Mouse (Mus musculus) forebrain, embryonic 11.5 days (tissue): ENCODE data around the gene Yif1a. TPM values are rescaled to one million over a fixed set of nuclear protein-coding genes. Genes with fewer than 3 reads are reported as not detected.

Experiments
- ATAC-seq: fragments of 200-750 bp; cut with Nextera tagmentation; replicated peaks from 2 replicates; pipeline ENCODE4 v1.8.0; 2017; ENCODE audit warnings: moderate TSS enrichment; ENCODE audit not compliant: low FRiP score
- DNase-seq: peaks from one replicate; pipeline ENCODE4 v3.0.0-alpha.2; 2017; ENCODE audit warnings: low spot score
- H3K27ac ChIP-seq: fragments of 300-500 bp; sonication (generic); 2 replicates; pipeline ENCODE4 v1.5.1; 2014; ENCODE audit warnings: low read depth, low read length
- H3K27me3 ChIP-seq: fragments of 300-500 bp; sonication (generic); 2 replicates; pipeline ENCODE4 v1.6.1; 2014; ENCODE audit warnings: mild to moderate bottlenecking, low read length, mixed read lengths; ENCODE audit not compliant: control insufficient read depth, insufficient read depth
- H3K36me3 ChIP-seq: fragments of 300-500 bp; sonication (generic); 2 replicates; pipeline ENCODE4 v1.6.1; 2014; ENCODE audit warnings: mild to moderate bottlenecking, low read length, moderate library complexity, mixed read lengths; ENCODE audit not compliant: control insufficient read depth, insufficient read depth
- H3K4me1 ChIP-seq: fragments of 300-500 bp; sonication (generic); replicated peaks from 2 replicates; pipeline ENCODE4 v1.6.1; 2014; ENCODE audit warnings: low read length, mixed read lengths; ENCODE audit not compliant: control insufficient read depth, insufficient read depth
- H3K4me2 ChIP-seq: fragments of 300-500 bp; sonication (generic); 2 replicates; pipeline ENCODE4 v1.6.1; 2014; ENCODE audit warnings: low read depth, mild to moderate bottlenecking, low read length, moderate library complexity, mixed read lengths; ENCODE audit not compliant: severe bottlenecking
- H3K4me3 ChIP-seq: fragments of 300-500 bp; sonication (generic); 2 replicates; pipeline ENCODE4 v1.5.1; 2014; ENCODE audit warnings: low read depth, low read length
- H3K9ac ChIP-seq: fragments of 300-500 bp; sonication (generic); 2 replicates; pipeline ENCODE4 v1.6.1; 2014; ENCODE audit warnings: low read length
- H3K9me3 ChIP-seq: fragments of 300-500 bp; sonication (generic); 2 replicates; pipeline ENCODE4 v1.6.1; 2016; ENCODE audit warnings: low read length, mixed read lengths; ENCODE audit not compliant: control insufficient read depth
- WGBS: fragments of 180-500 bp; shearing (Covaris S2); extraction: QIAGEN DNeasy Blood & Tissue Kit; methylation state at CpG from one replicate; pipeline ENCODE4 v1.1.7; 2014; 5-methylcytosine and 5-hydroxymethylcytosine counted together
- polyA plus RNA-seq: library from polyadenylated mRNA; unstranded; fragments of >200 nt; fragmentation: Nextera tagmentation; extraction: Ambion mirVana; gene quantifications from 2 replicates; pipeline ENCODE4 v1.2.1, GENCODE M21; 2014

Gene Yif1a
- polyA plus RNA-seq, 1 experiment from 2014 or later = 69.5 TPM

- 8% methylated on average over 14 of the region's 48 CpGs for WGBS
- ATAC-seq (peak; percentile 71), DNase-seq (peak; percentile 90)
- Histone ChIP-seq H3K4me2 (peak within 1 kb of the TSS; percentile 97), H3K4me3 (peak within 1 kb of the TSS; percentile 57), H3K9me3 (no peaks in the 10 kb centered on the region), H3K27me3 (no peaks in the 10 kb centered on the region), H3K36me3 (peaks cover 14% of the 10 kb centered on the region; the same call in 1 of the 2 replicates), H3K9ac (peak within 1 kb of the TSS; percentile 88), H3K27ac (peak within 1 kb of the TSS; percentile 19), H3K4me1 (peaks cover 21% of the 10 kb centered on the region)
These were observed 10.2 kb downstream of the Yif1a start, which contains the start of gene Cnih2 for GRCm38 (mm10) chr19:5098363-5099143. Gene Cnih2, minus strand, starts transcription at chr19:5098521.

- ATAC-seq (no peak; the same call in 1 of the 2 replicates), DNase-seq (no peak)
- H3K36me3 ChIP-seq = peaks cover 9% of the 10 kb centered on the region; the same call in 1 of the 2 replicates
- H3K4me1 ChIP-seq = peaks cover 9% of the 10 kb centered on the region
- WGBS = 29% methylated on average over 9 of the region's 9 CpGs
- H3K9ac ChIP-seq = peak overlapping the region; percentile 91
- no peaks in the 10 kb centered on the region for H3K27me3 ChIP-seq
- H3K4me2 ChIP-seq = peak overlapping the region; percentile 72
- H3K27ac ChIP-seq = 0 out of 2 replicates have a peak overlapping the region, but pooled peaks have one; percentile 87
- H3K9me3 ChIP-seq = no peaks in the 10 kb centered on the region
- H3K4me3 ChIP-seq = peak overlapping the region; percentile 63
These were observed 17.7 kb downstream of the Yif1a start for GRCm38 (mm10) chr19:5106074-5106473.

GRCm38 (mm10) chr19:5106731-5107191 is 18.4 kb downstream of the Yif1a start, which contains the start of gene Rab1b:
Gene Rab1b, minus strand, starts transcription at chr19:5107072.
- peak within 1 kb of the TSS; percentile 91 for H3K9ac ChIP-seq
- H3K4me2 ChIP-seq = peak within 1 kb of the TSS; percentile 72
- H3K9me3 ChIP-seq = no peaks in the 10 kb centered on the region
- WGBS = under 1% methylated on average over 46 of the region's 46 CpGs
- H3K27ac ChIP-seq = peak within 1 kb of the TSS; percentile 87
- DNase-seq (peak; percentile 99), ATAC-seq (peak; percentile 96)
- H3K4me1 ChIP-seq = peaks cover 9% of the 10 kb centered on the region
- no peaks in the 10 kb centered on the region for H3K27me3 ChIP-seq
- peaks cover 12% of the 10 kb centered on the region; the same call in 1 of the 2 replicates for H3K36me3 ChIP-seq
- peak within 1 kb of the TSS; percentile 63 for H3K4me3 ChIP-seq

DNA sequence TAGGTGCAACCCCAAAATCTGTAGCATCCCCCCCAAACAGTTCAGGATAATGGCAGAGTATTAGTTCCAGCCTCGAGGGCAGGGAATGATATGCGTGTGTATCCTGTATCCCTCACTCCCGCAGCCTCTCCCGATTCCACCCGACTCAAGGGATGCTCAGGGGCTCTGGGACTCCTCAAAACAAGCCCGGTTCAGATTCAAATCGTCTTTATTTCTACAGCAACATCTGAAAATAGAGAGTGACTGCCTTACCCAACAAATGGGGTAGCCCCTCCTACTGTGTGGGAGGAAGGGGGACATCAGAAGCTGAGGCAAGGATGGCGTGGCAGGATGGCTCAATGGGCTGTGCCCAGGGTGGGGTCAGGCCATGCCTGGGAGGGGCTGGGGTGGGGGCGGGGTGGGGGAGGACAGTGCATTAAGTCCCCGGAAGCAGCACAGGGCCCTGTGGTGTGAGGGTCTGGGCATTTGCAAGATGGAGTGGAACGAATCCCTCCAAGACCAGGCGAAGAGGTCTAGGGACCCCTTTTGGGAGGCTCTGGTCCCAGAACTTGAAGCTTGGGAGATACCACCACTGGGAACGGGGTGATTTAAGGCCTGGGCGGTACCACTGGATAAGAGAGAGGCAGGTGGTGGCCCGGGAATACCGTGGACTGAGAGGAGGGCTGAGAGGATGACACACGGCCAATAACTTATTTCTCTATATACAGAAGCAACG is 19.4 kb downstream of the Yif1a start:
- no peak for DNase-seq

GRCm38 (mm10) chr19:5108271-5108575 is 19.9 kb downstream of the Yif1a start:
- Histone ChIP-seq H3K27ac (no peak overlapping the region), H3K9ac (no peak overlapping the region; the same call in 1 of the 2 replicates), H3K27me3 (no peaks in the 10 kb centered on the region), H3K4me3 (no peak overlapping the region), H3K4me1 (peaks cover 9% of the 10 kb centered on the region), H3K9me3 (no peaks in the 10 kb centered on the region), H3K4me2 (no peak overlapping the region), H3K36me3 (peaks cover 9% of the 10 kb centered on the region; the same call in 1 of the 2 replicates)
- DNase-seq (no peak), ATAC-seq (no peak)
- WGBS = 30% methylated on average over 5 of the region's 5 CpGs

More for the DNA sequence above, 19.4 kb downstream of the Yif1a start:
- Histone ChIP-seq H3K4me2 (peak overlapping the region; percentile 24; the same call in 1 of the 2 replicates), H3K27me3 (no peaks in the 10 kb centered on the region), H3K27ac (no peak overlapping the region), H3K4me1 (peaks cover 9% of the 10 kb centered on the region), H3K9me3 (no peaks in the 10 kb centered on the region), H3K4me3 (no peak overlapping the region), H3K36me3 (peaks cover 11% of the 10 kb centered on the region; the same call in 1 of the 2 replicates), H3K9ac (no peak overlapping the region; the same call in 1 of the 2 replicates)
- 79% methylated on average over 18 of the region's 18 CpGs for whole genome bisulfite sequencing
- no peak for ATAC-seq

DNA sequence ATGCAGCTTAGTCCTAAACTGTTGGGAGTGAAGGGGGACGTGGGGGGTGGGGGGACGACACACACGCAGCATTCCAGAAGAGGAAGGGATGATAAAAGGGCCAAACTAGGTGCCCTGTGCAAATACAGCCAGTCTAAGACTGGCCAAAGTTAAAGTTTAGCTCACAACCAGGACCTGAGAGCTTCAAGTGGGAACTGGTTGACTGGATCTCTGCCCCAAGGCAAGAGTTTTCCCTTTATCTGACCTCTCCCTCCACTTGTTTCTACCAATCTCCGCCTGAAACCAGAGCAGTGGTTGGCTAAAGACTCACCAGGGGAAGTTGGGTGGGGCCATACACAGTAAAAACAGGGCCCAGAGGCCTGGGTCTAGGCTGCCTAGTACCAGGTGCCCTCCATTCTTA is 20.4 kb downstream of the Yif1a start:
- H3K4me1 ChIP-seq = peaks cover 9% of the 10 kb centered on the region
- H3K9me3 ChIP-seq = no peaks in the 10 kb centered on the region
- H3K27me3 ChIP-seq = no peaks in the 10 kb centered on the region
- no peak for ATAC-seq
- no peak overlapping the region for H3K4me3 ChIP-seq
- DNase-seq = no peak
- WGBS = 59% methylated on average over 4 of the region's 4 CpGs
- H3K27ac ChIP-seq = no peak overlapping the region
- H3K9ac ChIP-seq = no peak overlapping the region
- H3K36me3 ChIP-seq = peaks cover 8% of the 10 kb centered on the region; the same call in 1 of the 2 replicates
- H3K4me2 ChIP-seq = no peak overlapping the region

DNA sequence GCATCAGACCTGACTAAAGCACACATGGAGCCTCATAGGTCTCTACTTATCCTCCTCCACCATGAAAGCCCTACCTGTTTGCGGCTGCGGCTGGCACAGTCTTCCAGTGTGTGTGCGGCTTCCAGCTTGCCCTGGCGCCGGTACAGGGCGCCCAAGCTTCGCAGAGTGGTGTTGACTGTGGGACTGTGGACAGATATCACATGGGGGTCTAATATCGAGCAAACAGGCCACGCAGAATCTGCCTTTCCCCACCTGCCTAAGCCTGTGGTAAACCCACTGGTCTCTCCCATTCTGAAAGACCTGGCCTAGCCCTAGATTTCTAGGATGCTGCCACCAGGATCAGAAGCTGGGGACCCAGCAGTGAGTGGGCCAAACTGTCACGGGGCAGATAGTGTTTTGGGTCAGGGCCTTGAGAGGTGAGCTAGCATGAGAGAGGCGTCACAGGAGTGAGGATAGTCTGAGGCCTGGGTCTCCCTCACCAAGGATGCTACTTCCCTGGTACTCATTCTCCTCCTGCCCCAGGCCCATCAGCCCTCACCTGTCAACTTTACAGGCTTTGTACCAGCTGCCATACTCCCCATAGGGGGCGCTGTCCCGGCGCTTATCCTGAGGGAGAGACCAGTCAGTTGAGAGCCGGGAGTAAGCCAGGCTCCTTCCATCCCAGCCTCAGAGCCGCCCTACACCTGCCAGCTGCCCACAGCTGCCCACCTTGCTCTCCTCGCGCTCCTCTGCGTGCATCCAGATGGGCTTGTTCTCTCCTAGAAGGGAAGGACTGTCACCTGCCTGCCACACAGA is 21.5 kb downstream of the Yif1a start:
- no peak overlapping the region for H3K27ac ChIP-seq
- whole genome bisulfite sequencing = 75% methylated on average over 19 of the region's 19 CpGs
- H3K9ac ChIP-seq = no peak overlapping the region
- peaks cover 9% of the 10 kb centered on the region for H3K4me1 ChIP-seq
- H3K4me3 ChIP-seq = no peak overlapping the region
- no peak for ATAC-seq
- DNase-seq = no peak
- no peaks in the 10 kb centered on the region for H3K9me3 ChIP-seq
- no peak overlapping the region for H3K4me2 ChIP-seq
- no peaks in the 10 kb centered on the region for H3K27me3 ChIP-seq
- H3K36me3 ChIP-seq = peaks cover 4% of the 10 kb centered on the region; the same call in 1 of the 2 replicates

- H3K9me3 ChIP-seq = no peaks in the 10 kb centered on the region
- no peak overlapping the region for H3K27ac ChIP-seq
- no peak for DNase-seq
- no peak overlapping the region for H3K4me3 ChIP-seq
- peaks cover 4% of the 10 kb centered on the region; the same call in 1 of the 2 replicates for H3K36me3 ChIP-seq
- no peak overlapping the region for H3K4me2 ChIP-seq
- H3K4me1 ChIP-seq = peaks cover 6% of the 10 kb centered on the region
- no peak overlapping the region for H3K9ac ChIP-seq
- 96% methylated on average over 7 of the region's 7 CpGs for WGBS
- no peak for ATAC-seq
- no peaks in the 10 kb centered on the region for H3K27me3 ChIP-seq
These were observed 25.4 kb downstream of the Yif1a start for GRCm38 (mm10) chr19:5113783-5114182.
